Mouse (Mus musculus) embryonic facial prominence, embryonic 13.5 days (tissue): Measurements from ENCODE around the gene Mab21l3. TPM values are rescaled to one million over a fixed set of nuclear protein-coding genes. Genes with fewer than 3 reads are reported as not detected.

Experiments
- ATAC-seq: fragments of 200-750 bp; cut with Nextera tagmentation; 2 replicates; pipeline ENCODE4 v1.8.0; 2017; ENCODE audit warnings: low read depth; ENCODE audit not compliant: insufficient number of reproducible peaks, insufficient read depth, low FRiP score, low TSS enrichment
- H3K27ac ChIP-seq: fragments of 300-500 bp; sonication (generic); 2 replicates; pipeline ENCODE4 v1.5.1; 2015; ENCODE audit warnings: moderate library complexity, mild to moderate bottlenecking, inconsistent platforms
- H3K27me3 ChIP-seq: fragments of 300-500 bp; sonication (generic); 2 replicates; pipeline ENCODE4 v1.6.1; 2015; ENCODE audit warnings: mild to moderate bottlenecking, inconsistent platforms
- H3K36me3 ChIP-seq: fragments of 300-500 bp; sonication (generic); 2 replicates; pipeline ENCODE4 v1.6.1; 2015; ENCODE audit warnings: mild to moderate bottlenecking, inconsistent platforms
- H3K4me1 ChIP-seq: fragments of 300-500 bp; sonication (generic); 2 replicates; pipeline ENCODE4 v1.6.1; 2015; ENCODE audit warnings: inconsistent platforms
- H3K4me2 ChIP-seq: fragments of 300-500 bp; sonication (generic); 2 replicates; pipeline ENCODE4 v1.6.1; 2015; ENCODE audit warnings: moderate library complexity, mild to moderate bottlenecking, inconsistent platforms
- H3K4me3 ChIP-seq: fragments of 300-500 bp; sonication (generic); 2 replicates; pipeline ENCODE4 v1.5.1; 2015; ENCODE audit warnings: mild to moderate bottlenecking, inconsistent platforms
- H3K9ac ChIP-seq: fragments of 300-500 bp; sonication (generic); 2 replicates; pipeline ENCODE4 v1.6.1; 2015; ENCODE audit warnings: mild to moderate bottlenecking, inconsistent platforms
- H3K9me3 ChIP-seq: fragments of 300-500 bp; sonication (generic); 2 replicates; pipeline ENCODE4 v1.6.1; 2016; ENCODE audit warnings: inconsistent platforms
- WGBS: fragments of 180-500 bp; shearing (Covaris S2); methylation state at CpG from one replicate; pipeline ENCODE4 v1.1.7; 2015; ENCODE audit warnings: mixed read lengths; 5-methylcytosine and 5-hydroxymethylcytosine counted together
- polyA plus RNA-seq: library from polyadenylated mRNA; unstranded; fragments of >200 nt; fragmentation: Nextera tagmentation; extraction: Ambion mirVana; gene quantifications from 2 replicates; pipeline ENCODE4 v1.2.1, GENCODE M21; 2015

Gene Mab21l3
- polyA plus RNA-seq, 1 experiment from 2014 or later = 2.0 TPM

- H3K4me3 ChIP-seq = no peak overlapping the region
- no peaks in the 10 kb centered on the region for H3K27me3 ChIP-seq
- H3K9me3 ChIP-seq = no peaks in the 10 kb centered on the region
- H3K36me3 ChIP-seq = peaks cover 46% of the 10 kb centered on the region
- H3K4me2 ChIP-seq = no peak overlapping the region
- 77% methylated on average over 10 of the region's 10 CpGs for WGBS
- no peaks in the 10 kb centered on the region; the same call in 1 of the 2 replicates for H3K4me1 ChIP-seq
- no peak overlapping the region for H3K27ac ChIP-seq
- ATAC-seq = no peak
- H3K9ac ChIP-seq = no peak overlapping the region
Measured at GRCm38 (mm10) chr3:101875258-101875920, 26.6 kb upstream of the Mab21l3 start.

- no peak overlapping the region for H3K4me3 ChIP-seq
- no peak for ATAC-seq
- H3K4me2 ChIP-seq = no peak overlapping the region
- H3K4me1 ChIP-seq = no peaks in the 10 kb centered on the region; the same call in 1 of the 2 replicates
- peaks cover 29% of the 10 kb centered on the region for H3K36me3 ChIP-seq
- no peaks in the 10 kb centered on the region for H3K9me3 ChIP-seq
- WGBS = 70% methylated on average over 7 of the region's 7 CpGs
- H3K27me3 ChIP-seq = no peaks in the 10 kb centered on the region
- H3K9ac ChIP-seq = no peak overlapping the region
- H3K27ac ChIP-seq = no peak overlapping the region
Measured at GRCm38 (mm10) chr3:101873061-101873675, 24.4 kb upstream of the Mab21l3 start.

DNA sequence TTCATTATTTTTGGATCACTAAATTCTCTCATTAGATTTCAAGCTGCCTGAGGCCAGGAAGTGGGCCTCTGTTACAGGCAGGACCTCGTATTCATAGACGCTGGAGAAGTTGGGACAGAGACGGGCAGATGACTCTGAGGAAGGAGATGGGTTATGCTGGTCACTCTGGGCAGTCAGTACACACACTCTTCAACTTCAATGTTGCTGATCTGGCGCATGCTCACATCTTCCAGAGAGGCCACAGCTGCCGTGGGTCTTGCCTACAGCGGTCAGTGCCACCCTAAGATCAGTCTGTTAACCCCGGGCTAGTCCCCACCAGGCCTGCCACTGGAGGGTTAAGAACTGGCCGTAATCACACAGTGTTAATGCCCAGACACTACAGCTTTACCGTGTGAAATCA is 23.2 kb upstream of the Mab21l3 start:
- Histone ChIP-seq H3K27me3 (no peaks in the 10 kb centered on the region), H3K4me2 (no peak overlapping the region), H3K4me3 (no peak overlapping the region), H3K36me3 (peaks cover 21% of the 10 kb centered on the region), H3K9ac (no peak overlapping the region), H3K9me3 (no peaks in the 10 kb centered on the region), H3K27ac (no peak overlapping the region), H3K4me1 (no peaks in the 10 kb centered on the region; the same call in 1 of the 2 replicates)
- ATAC-seq = no peak
- whole genome bisulfite sequencing = 74% methylated on average over 9 of the region's 9 CpGs

DNA sequence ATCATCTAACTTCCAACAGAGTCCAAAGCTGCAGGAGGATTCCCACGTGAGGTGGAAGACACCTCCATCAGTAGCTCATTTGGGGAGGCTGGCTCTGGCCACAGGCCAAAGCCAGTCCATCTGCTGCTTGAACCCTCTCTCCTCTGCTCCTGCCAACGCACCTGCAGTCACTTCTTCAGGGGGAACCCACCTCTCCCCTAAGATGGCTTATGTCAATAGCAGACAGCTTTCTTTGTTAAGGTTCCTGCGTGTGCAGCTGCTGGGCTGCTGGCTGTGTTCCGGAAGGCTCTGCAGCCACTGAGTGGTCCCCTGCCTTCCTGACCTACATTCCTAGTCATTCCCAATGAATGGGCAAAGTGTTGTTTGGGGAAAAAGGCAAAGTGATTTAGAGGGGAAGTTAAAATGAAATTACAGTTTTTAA is 18.3 kb upstream of the Mab21l3 start:
- H3K4me1 ChIP-seq = no peaks in the 10 kb centered on the region
- no peak for ATAC-seq
- no peaks in the 10 kb centered on the region for H3K27me3 ChIP-seq
- no peak overlapping the region for H3K9ac ChIP-seq
- H3K4me3 ChIP-seq = no peak overlapping the region
- H3K36me3 ChIP-seq = peaks cover 20% of the 10 kb centered on the region
- H3K9me3 ChIP-seq = no peaks in the 10 kb centered on the region
- 68% methylated on average over 4 of the region's 4 CpGs for WGBS
- no peak overlapping the region for H3K4me2 ChIP-seq
- H3K27ac ChIP-seq = no peak overlapping the region

GRCm38 (mm10) chr3:101861856-101862255 is 13.1 kb upstream of the Mab21l3 start:
- H3K4me1 ChIP-seq = no peaks in the 10 kb centered on the region
- H3K27ac ChIP-seq = no peak overlapping the region
- H3K9ac ChIP-seq = no peak overlapping the region
- no peak overlapping the region for H3K4me2 ChIP-seq
- no peaks in the 10 kb centered on the region for H3K9me3 ChIP-seq
- 65% methylated on average over 3 of the region's 3 CpGs for WGBS
- ATAC-seq = no peak
- H3K27me3 ChIP-seq = no peaks in the 10 kb centered on the region
- H3K4me3 ChIP-seq = no peak overlapping the region
- peaks cover 49% of the 10 kb centered on the region for H3K36me3 ChIP-seq

GRCm38 (mm10) chr3:101860151-101860550 is 11.4 kb upstream of the Mab21l3 start:
- no peak for ATAC-seq
- H3K9me3 ChIP-seq = no peaks in the 10 kb centered on the region
- H3K27ac ChIP-seq = no peak overlapping the region
- H3K4me1 ChIP-seq = no peaks in the 10 kb centered on the region
- H3K9ac ChIP-seq = no peak overlapping the region
- H3K4me2 ChIP-seq = no peak overlapping the region
- WGBS = 62% methylated on average over 7 of the region's 7 CpGs
- no peak overlapping the region for H3K4me3 ChIP-seq
- peaks cover 49% of the 10 kb centered on the region for H3K36me3 ChIP-seq
- no peaks in the 10 kb centered on the region for H3K27me3 ChIP-seq

GRCm38 (mm10) chr3:101859740-101860139 is 11.0 kb upstream of the Mab21l3 start:
- Histone ChIP-seq H3K9me3 (no peaks in the 10 kb centered on the region), H3K27me3 (no peaks in the 10 kb centered on the region), H3K4me3 (no peak overlapping the region), H3K4me1 (no peaks in the 10 kb centered on the region), H3K9ac (no peak overlapping the region), H3K27ac (no peak overlapping the region), H3K4me2 (no peak overlapping the region), H3K36me3 (peaks cover 49% of the 10 kb centered on the region)
- 79% methylated on average over 7 of the region's 7 CpGs for WGBS
- ATAC-seq = no peak

DNA sequence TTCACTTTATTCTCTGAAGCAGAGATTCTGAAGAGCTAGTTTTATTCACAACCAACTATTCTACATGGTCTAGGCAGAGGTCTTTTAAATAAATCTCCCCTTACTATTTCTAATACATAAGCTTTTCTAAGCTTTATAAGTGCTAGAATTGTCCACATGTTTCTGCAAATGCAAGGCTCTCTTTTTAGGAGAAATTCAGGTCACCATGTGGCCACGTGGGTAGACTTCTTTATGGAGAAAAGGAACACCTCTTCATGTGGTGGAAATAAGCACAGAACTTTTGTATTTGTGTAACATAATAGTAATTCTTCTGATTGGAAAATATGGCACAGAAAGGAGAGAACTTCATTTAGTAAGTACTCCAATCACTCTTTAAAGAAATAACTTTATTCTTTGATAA is 5.3 kb upstream of the Mab21l3 start:
- Histone ChIP-seq H3K4me1 (no peaks in the 10 kb centered on the region), H3K36me3 (0 out of 2 replicates have a peak, but pooled peaks cover 8% of the 10 kb centered on the region), H3K27me3 (no peaks in the 10 kb centered on the region), H3K9me3 (no peaks in the 10 kb centered on the region), H3K9ac (no peak overlapping the region), H3K4me3 (no peak overlapping the region), H3K4me2 (no peak overlapping the region), H3K27ac (no peak overlapping the region)
- ATAC-seq = no peak
- WGBS = 80% methylated on average over 1 of the region's 1 CpGs

DNA sequence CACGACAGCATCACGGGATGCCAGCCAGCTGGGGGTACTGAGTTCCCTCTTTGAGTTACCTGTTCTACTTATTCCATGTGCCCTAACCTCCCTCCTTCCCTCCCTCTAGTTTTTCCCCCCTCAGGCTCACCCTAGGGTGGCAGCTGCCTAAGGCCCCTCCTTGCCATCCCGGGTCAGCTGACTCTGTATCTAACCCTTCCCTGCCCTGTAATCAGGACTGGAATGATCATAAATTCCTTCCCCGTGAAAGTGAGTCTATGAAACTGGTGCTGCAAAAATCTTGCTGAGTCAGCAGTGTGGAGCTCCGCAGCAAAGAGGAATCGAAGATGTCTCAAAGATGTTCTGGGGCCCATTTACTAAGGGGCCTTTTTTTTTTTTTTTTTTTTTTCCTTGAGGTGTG is 2.6 kb upstream of the Mab21l3 start:
- Histone ChIP-seq H3K4me3 (no peak overlapping the region), H3K36me3 (no peaks in the 10 kb centered on the region), H3K9ac (no peak overlapping the region), H3K27ac (no peak overlapping the region), H3K9me3 (no peaks in the 10 kb centered on the region), H3K27me3 (no peaks in the 10 kb centered on the region), H3K4me2 (no peak overlapping the region), H3K4me1 (no peaks in the 10 kb centered on the region)
- WGBS = 69% methylated on average over 6 of the region's 6 CpGs
- ATAC-seq = no peak

GRCm38 (mm10) chr3:101846096-101846495 is 2.7 kb downstream of the Mab21l3 start:
- ATAC-seq = no peak
- no peak overlapping the region for H3K27ac ChIP-seq
- no peaks in the 10 kb centered on the region for H3K27me3 ChIP-seq
- no peaks in the 10 kb centered on the region for H3K4me1 ChIP-seq
- H3K36me3 ChIP-seq = no peaks in the 10 kb centered on the region
- WGBS = 55% methylated on average over 4 of the region's 4 CpGs
- no peak overlapping the region for H3K4me2 ChIP-seq
- H3K4me3 ChIP-seq = no peak overlapping the region
- no peaks in the 10 kb centered on the region for H3K9me3 ChIP-seq
- no peak overlapping the region for H3K9ac ChIP-seq

DNA sequence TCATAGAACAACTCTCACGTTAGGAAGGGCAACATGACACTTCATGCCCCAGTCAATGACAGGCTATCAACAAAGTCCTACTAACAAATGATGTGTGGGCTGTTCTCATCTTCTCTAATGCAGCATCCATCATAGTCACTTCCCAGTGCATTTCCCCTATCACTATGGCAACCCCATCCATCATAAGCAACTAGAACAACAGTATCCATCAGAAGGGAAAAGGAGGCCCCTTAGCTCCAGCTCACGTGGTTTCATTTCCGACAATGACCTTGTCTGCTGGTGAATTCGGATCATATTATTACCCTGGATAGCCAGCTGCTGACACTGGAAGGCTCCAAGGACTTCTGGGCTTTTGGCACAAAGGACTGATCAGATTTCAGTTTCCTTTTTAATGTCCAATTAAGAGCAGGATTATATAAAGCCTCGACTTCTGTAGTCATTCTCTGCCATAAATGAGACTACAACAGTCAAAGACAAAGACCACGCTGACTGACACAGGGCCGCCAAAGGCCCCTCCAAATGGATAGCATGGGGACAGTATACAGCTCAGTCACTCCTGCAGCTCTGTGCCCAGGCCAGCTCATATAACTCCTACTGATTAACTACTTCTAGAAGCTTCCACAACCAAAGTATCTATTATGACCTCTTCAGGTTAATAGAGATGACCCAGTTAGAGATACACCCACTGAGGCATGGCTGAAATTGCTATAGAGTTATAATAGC is 6.2 kb downstream of the Mab21l3 start:
- Histone ChIP-seq H3K4me1 (no peaks in the 10 kb centered on the region), H3K27ac (no peak overlapping the region), H3K27me3 (no peaks in the 10 kb centered on the region), H3K36me3 (no peaks in the 10 kb centered on the region), H3K9ac (no peak overlapping the region), H3K4me2 (no peak overlapping the region), H3K4me3 (no peak overlapping the region), H3K9me3 (no peaks in the 10 kb centered on the region)
- 64% methylated on average over 7 of the region's 7 CpGs for WGBS
- ATAC-seq = no peak

GRCm38 (mm10) chr3:101839327-101839726 is 9.4 kb downstream of the Mab21l3 start:
- Histone ChIP-seq H3K36me3 (no peaks in the 10 kb centered on the region), H3K9ac (no peak overlapping the region), H3K27me3 (no peaks in the 10 kb centered on the region), H3K9me3 (no peaks in the 10 kb centered on the region), H3K27ac (no peak overlapping the region), H3K4me1 (peaks cover 18% of the 10 kb centered on the region), H3K4me2 (no peak overlapping the region), H3K4me3 (no peak overlapping the region)
- no peak for ATAC-seq
- 84% methylated on average over 9 of the region's 9 CpGs for WGBS
